Mouse (Mus musculus): ENCODE measurements around the gene Sdk1. TPM values are rescaled to one million over a fixed set of nuclear protein-coding genes. Genes with fewer than 3 reads are reported as not detected.

Sdk1 gene
- polyA plus RNA-seq, 1 experiment, result 1.6 TPM

GRCm38 (mm10) chr5:141873751-141874150 is 632.5 kb downstream of the Sdk1 start:
- H3K36me3 ChIP-seq (ENCODE audit: control insufficient read depth, insufficient read depth, low read length), result no peaks in the 10 kb centered on the region
- H3K4me1 ChIP-seq (replicated peaks; ENCODE audit: control insufficient read depth, insufficient read depth, low read length), result no peaks in the 10 kb centered on the region
- 96% methylated on average over 11 of the region's 11 CpGs for WGBS
- H3K27me3 ChIP-seq (ENCODE audit: control insufficient read depth, insufficient read depth, low read length), result no peaks in the 10 kb centered on the region
- DNase-seq, result no peak
- no peak overlapping the region for H3K27ac ChIP-seq (ENCODE audit: control insufficient read depth, insufficient read depth, low read length)
- H3K4me3 ChIP-seq (ENCODE audit: control insufficient read depth, insufficient read depth, low read length), result no peak overlapping the region
- TF ChIP-seq POLR2A (IDR thresholded peaks at IDR 0.05; ENCODE audit: control insufficient read depth, extremely low read depth, insufficient read depth, low read length, poor library complexity) (no peak), CTCF (IDR thresholded peaks at IDR 0.05; ENCODE audit: borderline replicate concordance, control insufficient read depth, extremely low read depth, insufficient read depth, low read length, poor library complexity) (no peak)

DNA sequence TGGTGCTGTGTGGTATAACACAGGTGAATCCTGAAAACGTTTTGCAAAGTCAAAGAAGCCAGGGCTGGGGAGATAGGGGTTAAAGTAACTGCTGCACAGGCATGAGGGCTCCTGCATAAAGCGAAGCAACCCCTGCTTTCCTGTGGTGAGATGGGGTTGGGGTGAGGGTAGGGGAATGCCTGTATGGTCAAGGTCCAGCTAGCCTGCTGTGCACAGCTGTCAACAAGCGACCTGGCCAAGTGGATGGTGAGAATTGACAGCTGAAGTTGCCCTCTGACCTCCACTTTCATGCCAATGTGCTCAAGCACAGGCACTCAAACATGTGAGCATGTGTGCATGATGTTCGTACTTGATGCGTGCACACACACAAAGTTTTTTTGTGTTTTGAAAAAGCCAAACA is 639.4 kb downstream of the Sdk1 start:
- 75% methylated on average over 5 of the region's 5 CpGs for WGBS
- Histone ChIP-seq H3K4me3 (ENCODE audit: control insufficient read depth, insufficient read depth, low read length) (no peak overlapping the region), H3K4me1 (replicated peaks; ENCODE audit: control insufficient read depth, insufficient read depth, low read length) (no peaks in the 10 kb centered on the region), H3K27ac (ENCODE audit: control insufficient read depth, insufficient read depth, low read length) (no peak overlapping the region), H3K27me3 (ENCODE audit: control insufficient read depth, insufficient read depth, low read length) (no peaks in the 10 kb centered on the region), H3K36me3 (ENCODE audit: control insufficient read depth, insufficient read depth, low read length) (no peaks in the 10 kb centered on the region)
- TF ChIP-seq POLR2A (IDR thresholded peaks at IDR 0.05; ENCODE audit: control insufficient read depth, extremely low read depth, insufficient read depth, low read length, poor library complexity) (no peak), CTCF (IDR thresholded peaks at IDR 0.05; ENCODE audit: borderline replicate concordance, control insufficient read depth, extremely low read depth, insufficient read depth, low read length, poor library complexity) (no peak)
- DNase-seq, result no peak

GRCm38 (mm10) chr5:141884111-141884647 is 642.9 kb downstream of the Sdk1 start:
- Histone ChIP-seq H3K4me1 (replicated peaks; ENCODE audit: control insufficient read depth, insufficient read depth, low read length) (no peaks in the 10 kb centered on the region), H3K4me3 (ENCODE audit: control insufficient read depth, insufficient read depth, low read length) (no peak overlapping the region), H3K27ac (ENCODE audit: control insufficient read depth, insufficient read depth, low read length) (no peak overlapping the region), H3K27me3 (ENCODE audit: control insufficient read depth, insufficient read depth, low read length) (no peaks in the 10 kb centered on the region), H3K36me3 (ENCODE audit: control insufficient read depth, insufficient read depth, low read length) (no peaks in the 10 kb centered on the region)
- TF ChIP-seq POLR2A (IDR thresholded peaks at IDR 0.05; ENCODE audit: control insufficient read depth, extremely low read depth, insufficient read depth, low read length, poor library complexity), result no peak
- no peak for TF ChIP-seq CTCF (IDR thresholded peaks at IDR 0.05; ENCODE audit: borderline replicate concordance, control insufficient read depth, extremely low read depth, insufficient read depth, low read length, poor library complexity)
- DNase-seq, result no peak
- WGBS, result 5% methylated on average over 3 of the region's 3 CpGs

DNA sequence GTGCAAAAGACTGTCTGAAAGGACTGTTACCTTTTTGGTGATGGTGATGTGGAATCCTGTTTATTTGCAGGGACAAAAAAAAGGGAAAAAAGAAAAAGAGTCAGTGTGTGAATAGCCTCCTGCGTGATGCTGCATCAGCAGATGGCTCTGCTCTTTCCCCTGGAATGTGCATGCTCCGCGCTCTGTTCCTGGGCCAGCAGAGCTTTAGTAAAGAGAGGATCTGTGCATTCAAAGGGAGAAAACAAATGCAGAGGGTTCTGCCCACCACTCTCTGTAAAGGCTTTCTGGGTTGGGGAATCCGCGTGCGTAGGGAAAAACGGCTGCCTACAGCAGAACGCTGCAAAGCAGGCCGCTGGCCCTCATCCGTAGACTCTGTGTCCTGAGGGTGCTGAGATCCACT is 644.7 kb downstream of the Sdk1 start:
- TF ChIP-seq POLR2A (IDR thresholded peaks at IDR 0.05; ENCODE audit: control insufficient read depth, extremely low read depth, insufficient read depth, low read length, poor library complexity) (no peak), CTCF (IDR thresholded peaks at IDR 0.05; ENCODE audit: borderline replicate concordance, control insufficient read depth, extremely low read depth, insufficient read depth, low read length, poor library complexity) (no peak)
- H3K4me3 ChIP-seq (ENCODE audit: control insufficient read depth, insufficient read depth, low read length), result no peak overlapping the region
- H3K36me3 ChIP-seq (ENCODE audit: control insufficient read depth, insufficient read depth, low read length), result no peaks in the 10 kb centered on the region
- no peaks in the 10 kb centered on the region for H3K27me3 ChIP-seq (ENCODE audit: control insufficient read depth, insufficient read depth, low read length)
- H3K4me1 ChIP-seq (replicated peaks; ENCODE audit: control insufficient read depth, insufficient read depth, low read length), result no peaks in the 10 kb centered on the region
- DNase-seq, result no peak
- WGBS, result 95% methylated on average over 10 of the region's 10 CpGs
- H3K27ac ChIP-seq (ENCODE audit: control insufficient read depth, insufficient read depth, low read length), result no peak overlapping the region

DNA sequence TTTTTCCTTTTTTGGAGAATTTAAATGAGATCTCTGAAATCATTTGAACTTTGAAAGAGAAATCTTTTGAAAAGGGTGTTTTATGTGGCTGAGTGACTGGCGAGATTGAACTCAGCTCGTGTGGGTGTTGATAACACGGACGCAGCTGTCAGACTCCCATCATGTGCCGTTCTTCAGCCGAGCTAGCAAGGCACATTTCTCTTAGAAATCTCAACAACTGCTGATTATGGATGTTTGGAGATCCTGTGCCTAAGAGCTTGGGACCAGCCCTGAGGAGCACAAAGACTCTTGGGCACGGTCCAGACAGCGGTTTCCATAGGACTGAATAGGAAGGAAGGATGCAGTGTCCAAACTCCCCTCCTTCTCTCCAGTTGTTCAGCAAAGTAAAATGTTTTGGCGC is 648.5 kb downstream of the Sdk1 start:
- no peaks in the 10 kb centered on the region for H3K27me3 ChIP-seq (ENCODE audit: control insufficient read depth, insufficient read depth, low read length)
- no peaks in the 10 kb centered on the region for H3K4me1 ChIP-seq (replicated peaks; ENCODE audit: control insufficient read depth, insufficient read depth, low read length)
- H3K4me3 ChIP-seq (ENCODE audit: control insufficient read depth, insufficient read depth, low read length), result no peak overlapping the region
- no peak for DNase-seq
- WGBS, result 80% methylated on average over 9 of the region's 9 CpGs
- no peak overlapping the region for H3K27ac ChIP-seq (ENCODE audit: control insufficient read depth, insufficient read depth, low read length)
- TF ChIP-seq POLR2A (IDR thresholded peaks at IDR 0.05; ENCODE audit: control insufficient read depth, extremely low read depth, insufficient read depth, low read length, poor library complexity) (no peak), CTCF (IDR thresholded peaks at IDR 0.05; ENCODE audit: borderline replicate concordance, control insufficient read depth, extremely low read depth, insufficient read depth, low read length, poor library complexity) (no peak)
- no peaks in the 10 kb centered on the region for H3K36me3 ChIP-seq (ENCODE audit: control insufficient read depth, insufficient read depth, low read length)

- DNase-seq, result no peak
- WGBS, result 89% methylated on average over 8 of the region's 8 CpGs
- H3K4me1 ChIP-seq (replicated peaks; ENCODE audit: control insufficient read depth, insufficient read depth, low read length), result no peaks in the 10 kb centered on the region
- H3K27me3 ChIP-seq (ENCODE audit: control insufficient read depth, insufficient read depth, low read length), result no peaks in the 10 kb centered on the region
- TF ChIP-seq POLR2A (IDR thresholded peaks at IDR 0.05; ENCODE audit: control insufficient read depth, extremely low read depth, insufficient read depth, low read length, poor library complexity) (no peak), CTCF (IDR thresholded peaks at IDR 0.05; ENCODE audit: borderline replicate concordance, control insufficient read depth, extremely low read depth, insufficient read depth, low read length, poor library complexity) (no peak)
- no peak overlapping the region for H3K4me3 ChIP-seq (ENCODE audit: control insufficient read depth, insufficient read depth, low read length)
- no peaks in the 10 kb centered on the region for H3K36me3 ChIP-seq (ENCODE audit: control insufficient read depth, insufficient read depth, low read length)
- no peak overlapping the region for H3K27ac ChIP-seq (ENCODE audit: control insufficient read depth, insufficient read depth, low read length)
These were observed 655.1 kb downstream of the Sdk1 start for GRCm38 (mm10) chr5:141896402-141896801.

- H3K4me3 ChIP-seq (ENCODE audit: control insufficient read depth, insufficient read depth, low read length), result no peak overlapping the region
- no peak overlapping the region for H3K27ac ChIP-seq (ENCODE audit: control insufficient read depth, insufficient read depth, low read length)
- 76% methylated on average over 2 of the region's 2 CpGs for WGBS
- no peaks in the 10 kb centered on the region for H3K4me1 ChIP-seq (replicated peaks; ENCODE audit: control insufficient read depth, insufficient read depth, low read length)
- no peaks in the 10 kb centered on the region for H3K36me3 ChIP-seq (ENCODE audit: control insufficient read depth, insufficient read depth, low read length)
- DNase-seq, result no peak
- TF ChIP-seq POLR2A (IDR thresholded peaks at IDR 0.05; ENCODE audit: control insufficient read depth, extremely low read depth, insufficient read depth, low read length, poor library complexity) (no peak), CTCF (IDR thresholded peaks at IDR 0.05; ENCODE audit: borderline replicate concordance, control insufficient read depth, extremely low read depth, insufficient read depth, low read length, poor library complexity) (no peak)
- H3K27me3 ChIP-seq (ENCODE audit: control insufficient read depth, insufficient read depth, low read length), result no peaks in the 10 kb centered on the region
These were observed 656.2 kb downstream of the Sdk1 start for GRCm38 (mm10) chr5:141897481-141897880.
